Mouse (Mus musculus) neural tube, embryonic 11.5 days (tissue): Measurements from ENCODE around the gene Pnp. TPM values are rescaled to one million over a fixed set of nuclear protein-coding genes. Genes with fewer than 3 reads are reported as not detected.
A peak's percentile ranks its signal among the peaks of the same experiment; 100 is the strongest.

Experiments
- ATAC-seq: fragments of 200-750 bp; cut with Nextera tagmentation; 2 replicates; pipeline ENCODE4 v1.8.0; 2017; ENCODE audit warnings: moderate number of reproducible peaks, mild to moderate bottlenecking, moderate TSS enrichment, moderate library complexity; ENCODE audit not compliant: insufficient read depth, low FRiP score, low TSS enrichment
- DNase-seq: peaks from one replicate; pipeline ENCODE4 v3.0.0-alpha.2; 2015; ENCODE audit warnings: low spot score
- H3K27ac ChIP-seq: fragments of 300-500 bp; sonication (generic); 2 replicates; pipeline ENCODE4 v1.5.1; 2014; ENCODE audit warnings: low read depth, mild to moderate bottlenecking, low read length
- H3K27me3 ChIP-seq: fragments of 300-500 bp; sonication (generic); 2 replicates; pipeline ENCODE4 v1.6.1; 2014; ENCODE audit warnings: mild to moderate bottlenecking, low read length, mixed read lengths; ENCODE audit not compliant: control insufficient read depth, insufficient read depth
- H3K36me3 ChIP-seq: fragments of 300-500 bp; sonication (generic); 2 replicates; pipeline ENCODE4 v1.6.1; 2014; ENCODE audit warnings: mild to moderate bottlenecking, low read length, moderate library complexity, mixed read lengths; ENCODE audit not compliant: control insufficient read depth, insufficient read depth
- H3K4me1 ChIP-seq: fragments of 300-500 bp; sonication (generic); 2 replicates; pipeline ENCODE4 v1.6.1; 2014; ENCODE audit warnings: low read length, mixed read lengths; ENCODE audit not compliant: control insufficient read depth, insufficient read depth
- H3K4me2 ChIP-seq: fragments of 300-500 bp; sonication (generic); 2 replicates; pipeline ENCODE4 v1.6.1; 2014; ENCODE audit warnings: low read depth, mild to moderate bottlenecking, moderate library complexity
- H3K4me3 ChIP-seq: fragments of 300-500 bp; sonication (generic); 2 replicates; pipeline ENCODE4 v1.5.1; 2014; ENCODE audit warnings: low read depth, low read length
- H3K9ac ChIP-seq: fragments of 300-500 bp; sonication (generic); 2 replicates; pipeline ENCODE4 v1.6.1; 2014; ENCODE audit warnings: mild to moderate bottlenecking, low read length
- H3K9me3 ChIP-seq: fragments of 300-500 bp; sonication (generic); 2 replicates; pipeline ENCODE4 v1.6.1; 2016; ENCODE audit warnings: low read length; ENCODE audit not compliant: control insufficient read depth
- WGBS: fragments of 180-500 bp; shearing (Covaris S2); extraction: QIAGEN DNeasy Blood & Tissue Kit; methylation state at CpG from one replicate; pipeline ENCODE4 v1.1.7; 2014; 5-methylcytosine and 5-hydroxymethylcytosine counted together
- polyA plus RNA-seq: library from polyadenylated mRNA; unstranded; fragments of >200 nt; fragmentation: Nextera tagmentation; extraction: Ambion mirVana; gene quantifications from 2 replicates; pipeline ENCODE4 v1.2.1, GENCODE M21; 2014

Pnp gene
- polyA plus RNA-seq, 1 experiment from 2014 or later, result 56.5 TPM

DNA sequence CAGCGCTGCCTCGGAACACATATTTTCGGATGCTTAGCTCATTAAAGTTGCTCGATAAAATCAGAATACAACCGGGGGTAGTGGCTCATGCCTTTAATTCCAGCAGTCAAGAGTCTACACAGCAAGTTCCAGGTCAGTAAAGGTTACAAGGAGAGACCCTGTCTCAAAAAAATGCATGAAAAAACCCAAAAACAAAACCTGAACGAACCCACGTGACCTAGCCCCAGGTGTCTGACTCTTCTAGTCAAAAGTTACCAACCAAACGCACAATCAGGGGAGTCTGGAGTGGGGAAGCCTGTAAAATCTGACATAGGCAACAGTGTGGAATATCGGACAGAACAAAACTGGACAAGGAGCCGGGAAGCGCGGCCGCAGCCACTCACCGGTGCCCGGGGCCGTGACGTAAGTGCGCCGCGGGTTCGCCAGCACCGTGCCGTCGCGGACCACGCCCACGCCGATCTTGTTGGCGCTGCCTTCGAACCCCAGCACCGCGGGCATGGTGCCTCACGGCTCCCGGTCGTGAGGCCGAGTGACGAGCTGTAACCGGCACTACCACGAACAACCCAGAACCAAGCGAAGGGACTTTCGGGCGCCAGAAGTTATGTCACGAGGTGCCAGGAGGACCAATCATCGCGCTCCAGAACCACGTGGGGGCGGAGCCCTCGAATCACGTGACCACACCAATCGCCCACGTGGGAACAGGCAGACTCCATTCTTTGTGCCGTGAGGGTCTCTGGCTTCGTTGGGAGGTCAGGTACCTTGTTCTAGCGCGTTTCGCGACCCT is 6.4 kb upstream of the Pnp start, which contains the start of the genes Osgep and Apex1:
TSS of gene Osgep (minus strand) at position 613 of the 784 bp plus-strand sequence.
TSS of gene Apex1 (plus strand) at position 688 of the 784 bp plus-strand sequence.
- H3K27me3 ChIP-seq, result no peaks in the 10 kb centered on the region
- peak; percentile 96 for DNase-seq
- H3K27ac ChIP-seq, result peak within 1 kb of the TSS; percentile 85
- H3K9ac ChIP-seq, result peak within 1 kb of the TSS; percentile 93
- peaks cover 13% of the 10 kb centered on the region for H3K36me3 ChIP-seq
- H3K4me3 ChIP-seq, result peak within 1 kb of the TSS; percentile 84
- peaks cover under 1% of the 10 kb centered on the region for H3K4me1 ChIP-seq
- WGBS, result under 1% methylated on average over 57 of the region's 57 CpGs
- no peaks in the 10 kb centered on the region for H3K9me3 ChIP-seq
- H3K4me2 ChIP-seq, result peak within 1 kb of the TSS; percentile 77
- ATAC-seq, result peak; percentile 97

DNA sequence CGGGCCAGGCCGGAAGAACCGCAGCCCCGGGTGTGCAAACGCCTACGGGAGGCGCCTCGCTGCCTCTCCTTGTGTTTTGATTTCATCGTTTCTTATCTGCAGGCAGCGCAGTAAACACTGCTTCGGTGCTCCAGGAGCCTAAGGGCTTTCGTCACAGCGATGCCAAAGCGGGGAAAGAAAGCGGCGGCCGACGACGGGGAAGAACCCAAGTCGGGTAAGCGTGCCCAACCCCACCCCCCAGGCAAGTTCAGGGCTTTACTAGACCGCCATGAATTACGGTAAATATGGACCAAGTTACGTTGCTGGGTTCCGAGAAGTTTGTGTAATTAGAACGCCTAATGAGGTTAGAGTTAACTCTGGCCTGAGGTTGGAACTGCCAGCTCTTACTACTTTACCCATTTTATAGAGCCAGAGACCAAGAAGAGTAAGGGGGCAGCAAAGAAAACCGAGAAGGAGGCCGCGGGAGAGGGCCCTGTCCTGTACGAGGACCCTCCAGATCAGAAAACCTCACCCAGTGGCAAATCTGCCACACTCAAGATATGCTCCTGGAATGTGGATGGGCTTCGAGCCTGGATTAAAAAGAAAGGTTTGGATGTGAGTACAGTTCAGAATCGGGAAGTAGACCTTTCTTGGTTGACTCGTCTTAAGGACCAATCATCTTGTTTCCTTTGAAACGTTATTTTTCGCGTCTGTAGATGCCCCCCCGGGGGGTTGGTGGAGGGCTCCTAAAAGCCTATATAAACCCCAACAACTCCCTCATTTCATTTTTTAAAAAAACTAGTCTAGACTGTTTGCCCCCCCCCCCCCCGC is 5.6 kb upstream of the Pnp start:
- Histone ChIP-seq H3K27me3 (no peaks in the 10 kb centered on the region), H3K9ac (peak overlapping the region; percentile 93), H3K4me2 (peak overlapping the region; percentile 77), H3K4me1 (peaks cover 7% of the 10 kb centered on the region), H3K4me3 (peak overlapping the region; percentile 84), H3K27ac (peak overlapping the region; percentile 85), H3K36me3 (peaks cover 13% of the 10 kb centered on the region), H3K9me3 (no peaks in the 10 kb centered on the region)
- WGBS, result 2% methylated on average over 38 of the region's 38 CpGs
- DNase-seq (no peak), ATAC-seq (peak; percentile 49)

DNA sequence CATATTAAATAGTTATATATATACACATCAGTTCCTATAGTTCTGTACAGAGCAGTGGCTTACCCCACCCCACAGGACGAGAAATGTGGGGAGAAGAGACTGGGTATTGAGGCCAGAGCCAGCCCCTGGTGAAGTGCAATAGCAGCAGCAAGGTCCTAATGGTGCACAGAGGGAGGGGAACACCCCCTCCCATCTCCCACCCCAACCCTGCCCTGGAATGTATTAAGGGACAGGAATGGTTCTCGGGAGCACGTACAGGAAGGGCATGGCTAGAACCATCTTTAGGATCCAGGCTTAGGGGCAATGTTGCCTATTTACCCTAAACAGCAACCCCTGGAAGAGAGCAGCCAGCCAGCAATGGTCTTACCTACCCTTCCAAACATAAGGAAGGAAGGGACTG is 3.5 kb upstream of the Pnp start:
- H3K27me3 ChIP-seq, result no peaks in the 10 kb centered on the region
- no peak overlapping the region for H3K4me2 ChIP-seq
- H3K4me1 ChIP-seq, result peaks cover 10% of the 10 kb centered on the region
- H3K4me3 ChIP-seq, result no peak overlapping the region
- DNase-seq (no peak), ATAC-seq (no peak)
- peaks cover 13% of the 10 kb centered on the region for H3K36me3 ChIP-seq
- H3K27ac ChIP-seq, result no peak overlapping the region
- H3K9me3 ChIP-seq, result no peaks in the 10 kb centered on the region
- WGBS, result 80% methylated on average over 3 of the region's 3 CpGs
- no peak overlapping the region for H3K9ac ChIP-seq

DNA sequence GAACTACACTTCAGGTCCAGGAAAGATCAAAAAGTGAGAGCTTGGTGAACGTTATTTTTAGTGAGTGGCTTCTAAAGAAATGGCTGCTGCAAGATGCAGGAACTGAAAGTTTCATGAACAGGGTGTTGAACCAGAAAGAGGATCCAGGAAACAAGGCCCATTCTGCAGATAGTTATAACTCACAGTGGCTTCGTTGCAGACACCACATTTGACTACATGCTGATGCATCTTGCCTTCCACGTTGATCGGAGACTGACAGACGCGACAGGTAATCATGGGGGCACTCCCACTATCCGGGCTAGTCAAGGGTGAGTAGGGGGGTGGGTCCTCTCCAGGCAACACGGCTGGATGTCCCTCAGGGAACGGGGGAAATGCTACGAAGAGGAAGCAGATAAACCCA is 931 bp upstream of the Pnp start:
- ATAC-seq, result no peak
- 19% methylated on average over 10 of the region's 10 CpGs for WGBS
- H3K4me1 ChIP-seq, result peaks cover 10% of the 10 kb centered on the region
- H3K36me3 ChIP-seq, result peaks cover 13% of the 10 kb centered on the region
- no peaks in the 10 kb centered on the region for H3K9me3 ChIP-seq
- peak overlapping the region; percentile 11; the same call in 1 of the 2 replicates for H3K27ac ChIP-seq
- peak overlapping the region; percentile 87 for H3K4me2 ChIP-seq
- peak overlapping the region; percentile 77 for H3K4me3 ChIP-seq
- H3K9ac ChIP-seq, result peak overlapping the region; percentile 90
- H3K27me3 ChIP-seq, result no peaks in the 10 kb centered on the region
- DNase-seq, result no peak

DNA sequence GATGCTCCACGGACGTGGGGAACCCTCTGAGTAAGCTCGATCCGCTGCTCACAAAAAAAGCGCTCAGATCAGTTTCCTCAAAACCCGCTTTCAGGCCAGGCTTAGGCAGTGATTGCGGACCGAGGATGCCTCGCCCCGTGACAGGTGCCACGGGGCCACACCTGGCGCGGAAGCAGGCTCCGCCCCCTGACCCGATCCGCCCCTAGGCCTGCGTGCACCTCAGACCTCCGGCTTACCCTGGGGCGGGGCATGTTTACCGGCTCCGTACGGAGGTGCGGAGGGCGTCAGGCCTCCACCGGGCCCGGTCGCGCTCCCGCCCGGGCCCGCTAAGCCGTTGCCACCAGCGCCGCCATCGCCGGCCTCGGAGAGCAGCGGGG is 517 bp upstream of the Pnp start:
- peaks cover 13% of the 10 kb centered on the region for H3K36me3 ChIP-seq
- peaks cover 10% of the 10 kb centered on the region for H3K4me1 ChIP-seq
- under 1% methylated on average over 38 of the region's 38 CpGs for WGBS
- H3K9ac ChIP-seq, result peak overlapping the region; percentile 90
- H3K4me3 ChIP-seq, result peak overlapping the region; percentile 77
- ATAC-seq, result peak; percentile 46
- no peaks in the 10 kb centered on the region for H3K27me3 ChIP-seq
- no peaks in the 10 kb centered on the region for H3K9me3 ChIP-seq
- H3K27ac ChIP-seq, result peak overlapping the region; percentile 11
- peak overlapping the region; percentile 87 for H3K4me2 ChIP-seq
- DNase-seq, result no peak

DNA sequence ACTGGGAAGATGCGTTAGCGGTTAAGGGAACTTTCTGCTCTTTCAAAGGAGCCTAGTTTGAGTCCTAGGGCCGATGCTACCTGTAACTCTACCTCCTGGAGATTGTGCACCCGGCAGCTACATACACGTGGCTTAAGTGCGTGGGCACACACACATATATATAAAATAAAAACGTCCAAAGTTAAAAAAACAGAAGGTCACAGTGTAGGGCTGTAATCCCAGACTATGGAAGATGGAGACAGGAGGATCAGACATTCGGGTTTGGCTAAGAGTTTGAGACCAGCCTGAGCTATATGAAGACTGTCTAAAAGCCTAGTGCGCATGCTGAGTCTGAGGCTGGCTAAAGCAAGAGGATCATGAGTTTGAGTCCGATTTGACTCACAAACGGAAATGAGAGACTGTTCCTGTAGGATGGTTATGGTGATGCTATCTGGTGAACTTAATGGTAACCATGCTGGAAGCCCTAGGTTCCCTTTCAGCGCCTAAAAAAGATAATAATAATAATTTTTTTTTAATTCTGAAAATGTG is 675 bp downstream of the Pnp start:
- no peaks in the 10 kb centered on the region for H3K9me3 ChIP-seq
- peak overlapping the region; percentile 81 for H3K27ac ChIP-seq
- peaks cover 10% of the 10 kb centered on the region for H3K36me3 ChIP-seq
- no peaks in the 10 kb centered on the region for H3K27me3 ChIP-seq
- H3K4me3 ChIP-seq, result peak overlapping the region; percentile 77
- peak overlapping the region; percentile 87 for H3K4me2 ChIP-seq
- H3K9ac ChIP-seq, result peak overlapping the region; percentile 67
- ATAC-seq (no peak), DNase-seq (no peak)
- 13% methylated on average over 12 of the region's 12 CpGs for WGBS
- peaks cover 10% of the 10 kb centered on the region for H3K4me1 ChIP-seq

DNA sequence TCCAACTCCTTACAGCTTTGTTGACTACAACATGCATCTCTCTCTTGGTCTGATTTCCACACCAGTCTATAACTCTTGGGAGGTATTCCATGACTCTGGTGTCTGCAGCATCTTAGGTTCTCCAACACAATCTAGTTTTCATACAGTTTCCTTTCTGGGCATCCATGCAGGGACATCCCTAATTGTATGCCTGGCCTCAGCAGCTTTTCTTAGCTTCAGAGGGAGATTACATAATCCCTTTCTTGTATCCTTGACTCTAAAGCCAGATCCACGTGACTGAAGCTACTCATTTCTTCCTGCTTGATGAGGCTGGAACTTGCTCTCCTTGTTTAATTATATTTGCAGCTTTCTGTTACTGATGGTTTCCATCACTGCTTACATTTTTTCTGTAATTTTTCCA is 5.8 kb downstream of the Pnp start:
- H3K36me3 ChIP-seq, result no peaks in the 10 kb centered on the region
- DNase-seq, result no peak
- 67% methylated on average over 1 of the region's 1 CpGs for WGBS
- H3K27me3 ChIP-seq, result no peaks in the 10 kb centered on the region
- H3K27ac ChIP-seq, result no peak overlapping the region
- no peak overlapping the region for H3K9ac ChIP-seq
- H3K4me3 ChIP-seq, result no peak overlapping the region
- H3K4me1 ChIP-seq, result peaks cover 1% of the 10 kb centered on the region; the same call in 1 of the 2 replicates
- ATAC-seq, result no peak
- H3K4me2 ChIP-seq, result no peak overlapping the region
- H3K9me3 ChIP-seq, result no peaks in the 10 kb centered on the region

DNA sequence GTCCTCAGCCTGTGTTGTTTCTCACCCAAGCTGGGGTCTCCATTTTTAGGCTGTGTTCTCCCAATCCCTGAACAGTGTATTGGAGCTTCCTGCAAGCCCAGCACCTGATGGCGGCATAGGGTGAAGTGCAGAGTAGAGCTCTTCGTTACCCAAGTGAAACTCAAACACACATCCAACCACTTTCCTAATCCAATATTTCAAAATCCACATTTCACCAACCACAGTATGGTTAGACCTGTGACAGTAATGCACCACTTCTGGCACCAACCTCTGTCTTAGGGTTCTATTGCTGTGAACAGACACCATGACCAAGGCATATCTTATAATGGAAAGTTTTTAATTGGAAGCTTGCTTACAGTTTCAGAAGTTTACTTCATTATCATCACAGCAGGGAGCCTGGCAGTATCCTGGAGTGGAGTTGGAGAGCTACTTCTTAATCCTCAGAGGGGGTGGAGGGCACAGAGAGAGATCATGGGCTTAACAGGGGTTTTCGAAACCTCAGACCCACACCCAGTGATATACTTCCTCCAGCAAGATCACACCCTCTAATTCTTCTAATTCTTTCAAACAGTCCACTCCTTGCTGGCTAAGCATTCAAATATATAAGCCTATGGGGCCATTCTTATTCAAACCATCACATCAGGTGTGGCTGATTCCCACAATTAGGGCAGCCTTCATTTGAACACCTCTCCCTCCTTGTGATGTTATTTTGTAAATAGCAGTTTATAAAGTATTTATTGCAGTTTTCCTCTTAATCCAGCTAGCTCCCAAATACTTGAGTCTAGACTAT is 7.4 kb downstream of the Pnp start:
- Histone ChIP-seq H3K4me3 (no peak overlapping the region), H3K9ac (no peak overlapping the region), H3K27me3 (no peaks in the 10 kb centered on the region), H3K4me1 (no peaks in the 10 kb centered on the region), H3K27ac (no peak overlapping the region), H3K36me3 (no peaks in the 10 kb centered on the region), H3K9me3 (no peaks in the 10 kb centered on the region), H3K4me2 (no peak overlapping the region)
- 88% methylated on average over 3 of the region's 3 CpGs for WGBS
- ATAC-seq (no peak), DNase-seq (no peak)
